Mouse (Mus musculus): ENCODE results near the gene Ccdc24. TPM values are rescaled to one million over a fixed set of nuclear protein-coding genes. Genes with fewer than 3 reads are reported as not detected.

Ccdc24 gene
- 0.74 and 1.1 TPM in 2 replicates for polyA plus RNA-seq (2015; fragmentation: Nextera tagmentation; extraction: Ambion mirVana)

- no peak within 1 kb of the TSS for H3K27ac ChIP-seq (replicated peaks)
- peaks cover 19% of the 10 kb centered on the region for H3K27me3 ChIP-seq (replicated peaks)
- no peak for ATAC-seq (ENCODE audit: extremely low read depth, insufficient number of reproducible peaks, low FRiP score, low TSS enrichment)
- H3K36me3 ChIP-seq, result peaks cover 43% of the 10 kb centered on the region
- H3K4me1 ChIP-seq, result peaks cover 19% of the 10 kb centered on the region
- peak within 1 kb of the TSS; percentile 72 for H3K4me2 ChIP-seq
- WGBS, result 10% methylated on average over 14 of the region's 14 CpGs
- no peaks in the 10 kb centered on the region for H3K9me3 ChIP-seq
- H3K9ac ChIP-seq, result peak within 1 kb of the TSS; percentile 70
- peak within 1 kb of the TSS; percentile 45 for H3K4me3 ChIP-seq
Observed at GRCm38 (mm10) chr4:117872471-117872886, at the start of gene Ccdc24. Gene Ccdc24, minus strand, starts transcription at chr4:117872557.

GRCm38 (mm10) chr4:117921358-117921757, 49.0 kb upstream of the Ccdc24 start:
- no peak overlapping the region for H3K4me3 ChIP-seq
- no peak for ATAC-seq (ENCODE audit: extremely low read depth, insufficient number of reproducible peaks, low FRiP score, low TSS enrichment)
- no peaks in the 10 kb centered on the region for H3K9me3 ChIP-seq
- no peak overlapping the region for H3K27ac ChIP-seq (replicated peaks)
- H3K4me1 ChIP-seq, result peaks cover 60% of the 10 kb centered on the region
- H3K4me2 ChIP-seq, result no peak overlapping the region
- 81% methylated on average over 2 of the region's 2 CpGs for WGBS
- H3K9ac ChIP-seq, result no peak overlapping the region
- no peaks in the 10 kb centered on the region for H3K36me3 ChIP-seq
- peaks cover 35% of the 10 kb centered on the region for H3K27me3 ChIP-seq (replicated peaks)

- Histone ChIP-seq H3K9ac (0 out of 2 replicates have a peak overlapping the region, but pooled peaks have one; percentile 44), H3K36me3 (no peaks in the 10 kb centered on the region), H3K4me3 (no peak overlapping the region), H3K27ac (replicated peaks) (peak overlapping the region; percentile 61), H3K9me3 (no peaks in the 10 kb centered on the region), H3K4me1 (peaks cover 64% of the 10 kb centered on the region), H3K27me3 (replicated peaks) (peaks cover 14% of the 10 kb centered on the region), H3K4me2 (0 out of 2 replicates have a peak overlapping the region, but pooled peaks have one; percentile 9)
- WGBS, result 63% methylated on average over 5 of the region's 5 CpGs
- ATAC-seq (ENCODE audit: extremely low read depth, insufficient number of reproducible peaks, low FRiP score, low TSS enrichment), result no peak
Observed at GRCm38 (mm10) chr4:117918762-117919161, 46.4 kb upstream of the Ccdc24 start.

GRCm38 (mm10) chr4:117918261-117918660, 45.9 kb upstream of the Ccdc24 start:
- peaks cover 14% of the 10 kb centered on the region for H3K27me3 ChIP-seq (replicated peaks)
- peaks cover 64% of the 10 kb centered on the region for H3K4me1 ChIP-seq
- no peak overlapping the region for H3K4me3 ChIP-seq
- H3K9ac ChIP-seq, result 0 out of 2 replicates have a peak overlapping the region, but pooled peaks have one; percentile 44
- 0 out of 2 replicates have a peak overlapping the region, but pooled peaks have one; percentile 9 for H3K4me2 ChIP-seq
- WGBS, result 11% methylated on average over 3 of the region's 3 CpGs
- H3K9me3 ChIP-seq, result no peaks in the 10 kb centered on the region
- ATAC-seq (ENCODE audit: extremely low read depth, insufficient number of reproducible peaks, low FRiP score, low TSS enrichment), result no peak
- no peaks in the 10 kb centered on the region for H3K36me3 ChIP-seq
- peak overlapping the region; percentile 61 for H3K27ac ChIP-seq (replicated peaks)

- peaks cover 14% of the 10 kb centered on the region for H3K27me3 ChIP-seq (replicated peaks)
- no peak for ATAC-seq (ENCODE audit: extremely low read depth, insufficient number of reproducible peaks, low FRiP score, low TSS enrichment)
- no peak overlapping the region for H3K4me3 ChIP-seq
- H3K36me3 ChIP-seq, result no peaks in the 10 kb centered on the region
- H3K27ac ChIP-seq (replicated peaks), result peak overlapping the region; percentile 61
- WGBS, result 82% methylated on average over 4 of the region's 4 CpGs
- H3K9me3 ChIP-seq, result no peaks in the 10 kb centered on the region
- H3K4me2 ChIP-seq, result no peak overlapping the region
- peaks cover 64% of the 10 kb centered on the region for H3K4me1 ChIP-seq
- no peak overlapping the region for H3K9ac ChIP-seq
Observed at GRCm38 (mm10) chr4:117917847-117918246, 45.5 kb upstream of the Ccdc24 start.

GRCm38 (mm10) chr4:117917402-117917801, 45.0 kb upstream of the Ccdc24 start:
- WGBS, result 68% methylated on average over 4 of the region's 4 CpGs
- peak overlapping the region; percentile 61 for H3K27ac ChIP-seq (replicated peaks)

GRCm38 (mm10) chr4:117916386-117916785, 44.0 kb upstream of the Ccdc24 start:
- Histone ChIP-seq H3K9ac (no peak overlapping the region), H3K4me3 (peak overlapping the region; percentile 93; the same call in 1 of the 2 replicates), H3K4me2 (peak overlapping the region; percentile 100), H3K36me3 (peaks cover 12% of the 10 kb centered on the region), H3K4me1 (peaks cover 66% of the 10 kb centered on the region), H3K9me3 (no peaks in the 10 kb centered on the region), H3K27me3 (replicated peaks) (0 out of 2 replicates have a peak, but pooled peaks cover 6% of the 10 kb centered on the region), H3K27ac (replicated peaks) (peak overlapping the region; percentile 82)
- 64% methylated on average over 5 of the region's 5 CpGs for WGBS
- no peak for ATAC-seq (ENCODE audit: extremely low read depth, insufficient number of reproducible peaks, low FRiP score, low TSS enrichment)

More at GRCm38 (mm10) chr4:117917402-117917801, 45.0 kb upstream of the Ccdc24 start:
- H3K4me1 ChIP-seq, result peaks cover 65% of the 10 kb centered on the region
- H3K9me3 ChIP-seq, result no peaks in the 10 kb centered on the region
- no peak overlapping the region for H3K4me2 ChIP-seq
- H3K4me3 ChIP-seq, result no peak overlapping the region
- H3K27me3 ChIP-seq (replicated peaks), result peaks cover 12% of the 10 kb centered on the region
- H3K36me3 ChIP-seq, result peaks cover 2% of the 10 kb centered on the region
- ATAC-seq (ENCODE audit: extremely low read depth, insufficient number of reproducible peaks, low FRiP score, low TSS enrichment), result no peak
- H3K9ac ChIP-seq, result no peak overlapping the region

- peaks cover 20% of the 10 kb centered on the region for H3K36me3 ChIP-seq
- 0 out of 2 replicates have a peak, but pooled peaks cover under 1% of the 10 kb centered on the region for H3K27me3 ChIP-seq (replicated peaks)
- H3K4me3 ChIP-seq, result peak overlapping the region; percentile 93
- WGBS, result 5% methylated on average over 19 of the region's 19 CpGs
- no peaks in the 10 kb centered on the region for H3K9me3 ChIP-seq
- no peak for ATAC-seq (ENCODE audit: extremely low read depth, insufficient number of reproducible peaks, low FRiP score, low TSS enrichment)
- peak overlapping the region; percentile 82 for H3K27ac ChIP-seq (replicated peaks)
- H3K4me1 ChIP-seq, result peaks cover 70% of the 10 kb centered on the region
- H3K9ac ChIP-seq, result peak overlapping the region; percentile 95
- peak overlapping the region; percentile 100 for H3K4me2 ChIP-seq
Observed at GRCm38 (mm10) chr4:117915489-117916105, 43.2 kb upstream of the Ccdc24 start.

GRCm38 (mm10) chr4:117914591-117915442, 42.5 kb upstream of the Ccdc24 start, which contains the start of gene Ipo13:
Gene Ipo13, minus strand, starts transcription at chr4:117914999.
- H3K4me1 ChIP-seq, result peaks cover 77% of the 10 kb centered on the region
- no peaks in the 10 kb centered on the region for H3K27me3 ChIP-seq (replicated peaks)
- peaks cover 24% of the 10 kb centered on the region for H3K36me3 ChIP-seq
- peak within 1 kb of the TSS; percentile 82 for H3K27ac ChIP-seq (replicated peaks)
- peak; percentile 81 for ATAC-seq (ENCODE audit: extremely low read depth, insufficient number of reproducible peaks, low FRiP score, low TSS enrichment)
- H3K4me2 ChIP-seq, result peak within 1 kb of the TSS; percentile 100
- H3K9ac ChIP-seq, result peak within 1 kb of the TSS; percentile 95
- WGBS, result under 1% methylated on average over 61 of the region's 61 CpGs
- H3K4me3 ChIP-seq, result peak within 1 kb of the TSS; percentile 93
- no peaks in the 10 kb centered on the region for H3K9me3 ChIP-seq

- no peaks in the 10 kb centered on the region for H3K9me3 ChIP-seq
- peaks cover 32% of the 10 kb centered on the region for H3K36me3 ChIP-seq
- ATAC-seq (ENCODE audit: extremely low read depth, insufficient number of reproducible peaks, low FRiP score, low TSS enrichment), result no peak
- 9% methylated on average over 8 of the region's 8 CpGs for WGBS
- peak overlapping the region; percentile 93 for H3K4me3 ChIP-seq
- peak overlapping the region; percentile 82; the same call in 1 of the 2 replicates for H3K27ac ChIP-seq (replicated peaks)
- H3K4me1 ChIP-seq, result peaks cover 80% of the 10 kb centered on the region
- H3K4me2 ChIP-seq, result peak overlapping the region; percentile 100
- peak overlapping the region; percentile 95 for H3K9ac ChIP-seq
- no peaks in the 10 kb centered on the region for H3K27me3 ChIP-seq (replicated peaks)
Observed at GRCm38 (mm10) chr4:117914031-117914430, 41.7 kb upstream of the Ccdc24 start.

GRCm38 (mm10) chr4:117913421-117913820, 41.1 kb upstream of the Ccdc24 start:
- Histone ChIP-seq H3K4me1 (peaks cover 79% of the 10 kb centered on the region), H3K36me3 (peaks cover 37% of the 10 kb centered on the region), H3K27me3 (replicated peaks) (no peaks in the 10 kb centered on the region), H3K9me3 (no peaks in the 10 kb centered on the region), H3K9ac (peak overlapping the region; percentile 95), H3K4me3 (peak overlapping the region; percentile 93), H3K27ac (replicated peaks) (no peak overlapping the region), H3K4me2 (peak overlapping the region; percentile 100)
- WGBS, result 45% methylated on average over 3 of the region's 3 CpGs
- ATAC-seq (ENCODE audit: extremely low read depth, insufficient number of reproducible peaks, low FRiP score, low TSS enrichment), result no peak
